Mouse (Mus musculus): ENCODE measurements at regions not wholly inside any gene's neighbourhood (a gene's known extent, or its start where the extent isn't known, plus 50 kb on each side); places are given as distances from the start of the nearest gene placed in this dataset.

DNA sequence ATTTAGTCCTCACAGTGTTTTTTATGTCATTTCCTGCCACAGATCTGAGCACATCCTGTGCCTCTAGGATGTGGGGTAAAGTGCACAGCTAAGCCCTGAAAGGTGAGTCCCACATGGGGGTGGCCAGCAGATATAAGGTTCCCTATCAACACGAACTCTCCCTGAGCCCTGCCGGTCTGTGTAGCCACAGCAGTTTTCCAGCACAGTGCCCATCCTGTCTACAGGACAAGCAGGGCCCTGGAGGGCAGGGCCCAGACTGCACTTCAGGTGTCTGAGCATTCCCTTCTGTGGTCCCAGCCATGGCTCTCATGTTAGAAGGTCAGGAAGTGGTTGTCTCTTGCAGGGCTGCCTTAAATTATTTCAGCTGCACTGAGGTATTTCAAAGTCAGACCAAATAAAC is 104.3 kb upstream of the Klf13 start:
- no peak for TF ChIP-seq CTCF (IDR thresholded peaks at IDR 0.05; ENCODE audit: low read depth)
- no peak for TF ChIP-seq EP300 (IDR thresholded peaks at IDR 0.05; ENCODE audit: low read depth)

Data from liver, postnatal 0 days (tissue).